Mouse (Mus musculus) myocyte (in vitro differentiated cells): ENCODE measurements around the gene Cpa4.

ENCODE experiments used
- CEBPB ChIP-seq: IDR thresholded peaks from 2 replicates; pipeline ENCODE4 v1.6.1; 2011; ENCODE audit warnings: mild to moderate bottlenecking, moderate library complexity; ENCODE audit not compliant: poor library complexity, insufficient read depth, severe bottlenecking
- POLR2A ChIP-seq: IDR thresholded peaks from one replicate; pipeline ENCODE4 v1.6.1; 2011; ENCODE audit warnings: low read depth, mild to moderate bottlenecking, control low read depth, moderate library complexity; ENCODE audit not compliant: insufficient read length
- POLR2AphosphoS2 ChIP-seq: IDR thresholded peaks from one replicate; pipeline ENCODE4 v1.6.1; 2011; ENCODE audit warnings: low read depth, control low read depth; ENCODE audit not compliant: insufficient read length

DNA sequence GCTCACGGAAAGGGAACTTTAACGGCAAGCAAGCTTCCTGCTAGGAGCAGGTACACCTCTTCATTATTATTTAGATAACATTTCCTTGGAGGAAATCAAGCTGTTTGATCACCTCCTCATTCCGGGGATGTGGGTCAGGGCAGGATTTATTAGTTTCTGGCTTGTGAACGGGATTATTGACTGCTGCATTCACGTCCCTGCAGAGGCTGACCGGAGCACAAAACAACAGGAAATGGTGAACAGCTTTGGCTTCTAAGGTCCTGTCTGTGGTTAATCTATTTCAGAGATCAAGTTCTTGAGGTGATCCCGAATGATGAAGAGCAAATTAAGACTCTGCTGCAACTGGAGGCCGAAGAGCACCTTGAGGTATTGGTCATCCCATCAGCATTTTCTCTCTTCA, 24.3 kb upstream of the Cpa4 start:
- TF ChIP-seq POLR2A (no peak), POLR2AphosphoS2 (no peak), CEBPB (no peak)
